Mouse (Mus musculus) embryonic facial prominence, embryonic 12.5 days (tissue): ENCODE measurements around the gene Cd247. TPM values are rescaled to one million over a fixed set of nuclear protein-coding genes. Genes with fewer than 3 reads are reported as not detected.
A peak's percentile ranks its signal among the peaks of the same experiment; 100 is the strongest.

Source experiments
- ATAC-seq: fragments of 200-750 bp; cut with Nextera tagmentation; 2 replicates; pipeline ENCODE4 v1.8.0; 2017; ENCODE audit not compliant: insufficient number of reproducible peaks, insufficient read depth, low FRiP score, low TSS enrichment
- H3K27ac ChIP-seq: fragments of 300-500 bp; sonication (generic); 2 replicates; pipeline ENCODE4 v1.5.1; 2016; ENCODE audit warnings: mild to moderate bottlenecking
- H3K27me3 ChIP-seq: fragments of 300-500 bp; sonication (generic); 2 replicates; pipeline ENCODE4 v1.6.1; 2016; ENCODE audit warnings: mild to moderate bottlenecking, moderate library complexity
- H3K36me3 ChIP-seq: fragments of 300-500 bp; sonication (generic); 2 replicates; pipeline ENCODE4 v1.6.1; 2016; ENCODE audit warnings: mild to moderate bottlenecking
- H3K4me1 ChIP-seq: fragments of 300-500 bp; sonication (generic); 2 replicates; pipeline ENCODE4 v1.6.1; 2016
- H3K4me2 ChIP-seq: fragments of 300-500 bp; sonication (generic); replicated peaks from 2 replicates; pipeline ENCODE4 v1.6.1; 2016; ENCODE audit warnings: mild to moderate bottlenecking, moderate library complexity
- H3K4me3 ChIP-seq: fragments of 300-500 bp; sonication (generic); 2 replicates; pipeline ENCODE4 v1.5.1; 2016; ENCODE audit warnings: mild to moderate bottlenecking
- H3K9ac ChIP-seq: fragments of 300-500 bp; sonication (generic); 2 replicates; pipeline ENCODE4 v1.6.1; 2016; ENCODE audit warnings: mild to moderate bottlenecking, moderate library complexity
- H3K9me3 ChIP-seq: fragments of 300-500 bp; sonication (generic); 2 replicates; pipeline ENCODE4 v1.6.1; 2016; ENCODE audit warnings: mild to moderate bottlenecking, moderate library complexity
- WGBS: fragments of 180-500 bp; shearing (Covaris S2); methylation state at CpG from one replicate; pipeline ENCODE4 v1.1.7; 2016; 5-methylcytosine and 5-hydroxymethylcytosine counted together
- polyA plus RNA-seq: library from polyadenylated mRNA; unstranded; fragments of >200 nt; fragmentation: Nextera tagmentation; extraction: Ambion mirVana; gene quantifications from 2 replicates; pipeline ENCODE4 v1.2.1, GENCODE M21; 2016

The Cd247 gene
- polyA plus RNA-seq, 1 experiment from 2014 or later = 1.0 TPM

GRCm38 (mm10) chr1:165844956-165845355, 56.5 kb downstream of the Cd247 start:
- Histone ChIP-seq H3K9ac (peak overlapping the region; percentile 59), H3K27me3 (peaks cover 36% of the 10 kb centered on the region), H3K4me2 (peak overlapping the region; percentile 97), H3K36me3 (no peaks in the 10 kb centered on the region), H3K4me1 (peaks cover 10% of the 10 kb centered on the region), H3K4me3 (peak overlapping the region; percentile 48), H3K27ac (no peak overlapping the region), H3K9me3 (no peaks in the 10 kb centered on the region)
- ATAC-seq = peak; percentile 3; the same call in 1 of the 2 replicates
- 1% methylated on average over 24 of the region's 26 CpGs for WGBS

- Histone ChIP-seq H3K4me1 (peaks cover 10% of the 10 kb centered on the region), H3K4me3 (peak overlapping the region; percentile 48), H3K27ac (no peak overlapping the region), H3K27me3 (peaks cover 33% of the 10 kb centered on the region), H3K4me2 (peak overlapping the region; percentile 97), H3K36me3 (no peaks in the 10 kb centered on the region), H3K9me3 (no peaks in the 10 kb centered on the region), H3K9ac (peak overlapping the region; percentile 59)
- no peak for ATAC-seq
- 8% methylated on average over 14 of the region's 14 CpGs for WGBS
Observed at GRCm38 (mm10) chr1:165845366-165845765, 56.9 kb downstream of the Cd247 start.

- H3K9me3 ChIP-seq = no peaks in the 10 kb centered on the region
- no peak overlapping the region for H3K9ac ChIP-seq
- H3K27me3 ChIP-seq = peaks cover 31% of the 10 kb centered on the region
- WGBS = 79% methylated on average over 8 of the region's 8 CpGs
- no peak overlapping the region for H3K4me3 ChIP-seq
- no peak for ATAC-seq
- no peak overlapping the region for H3K27ac ChIP-seq
- no peaks in the 10 kb centered on the region for H3K36me3 ChIP-seq
- peaks cover 24% of the 10 kb centered on the region for H3K4me1 ChIP-seq
- H3K4me2 ChIP-seq = no peak overlapping the region
Observed at GRCm38 (mm10) chr1:165848417-165848816, 59.9 kb downstream of the Cd247 start.

- ATAC-seq = no peak
- Histone ChIP-seq H3K27ac (no peak overlapping the region), H3K4me1 (peaks cover 24% of the 10 kb centered on the region), H3K36me3 (no peaks in the 10 kb centered on the region), H3K9me3 (no peaks in the 10 kb centered on the region), H3K27me3 (peaks cover 26% of the 10 kb centered on the region), H3K4me3 (no peak overlapping the region), H3K4me2 (no peak overlapping the region), H3K9ac (no peak overlapping the region)
- 62% methylated on average over 4 of the region's 4 CpGs for WGBS
Observed at GRCm38 (mm10) chr1:165848881-165849280, 60.4 kb downstream of the Cd247 start.

DNA sequence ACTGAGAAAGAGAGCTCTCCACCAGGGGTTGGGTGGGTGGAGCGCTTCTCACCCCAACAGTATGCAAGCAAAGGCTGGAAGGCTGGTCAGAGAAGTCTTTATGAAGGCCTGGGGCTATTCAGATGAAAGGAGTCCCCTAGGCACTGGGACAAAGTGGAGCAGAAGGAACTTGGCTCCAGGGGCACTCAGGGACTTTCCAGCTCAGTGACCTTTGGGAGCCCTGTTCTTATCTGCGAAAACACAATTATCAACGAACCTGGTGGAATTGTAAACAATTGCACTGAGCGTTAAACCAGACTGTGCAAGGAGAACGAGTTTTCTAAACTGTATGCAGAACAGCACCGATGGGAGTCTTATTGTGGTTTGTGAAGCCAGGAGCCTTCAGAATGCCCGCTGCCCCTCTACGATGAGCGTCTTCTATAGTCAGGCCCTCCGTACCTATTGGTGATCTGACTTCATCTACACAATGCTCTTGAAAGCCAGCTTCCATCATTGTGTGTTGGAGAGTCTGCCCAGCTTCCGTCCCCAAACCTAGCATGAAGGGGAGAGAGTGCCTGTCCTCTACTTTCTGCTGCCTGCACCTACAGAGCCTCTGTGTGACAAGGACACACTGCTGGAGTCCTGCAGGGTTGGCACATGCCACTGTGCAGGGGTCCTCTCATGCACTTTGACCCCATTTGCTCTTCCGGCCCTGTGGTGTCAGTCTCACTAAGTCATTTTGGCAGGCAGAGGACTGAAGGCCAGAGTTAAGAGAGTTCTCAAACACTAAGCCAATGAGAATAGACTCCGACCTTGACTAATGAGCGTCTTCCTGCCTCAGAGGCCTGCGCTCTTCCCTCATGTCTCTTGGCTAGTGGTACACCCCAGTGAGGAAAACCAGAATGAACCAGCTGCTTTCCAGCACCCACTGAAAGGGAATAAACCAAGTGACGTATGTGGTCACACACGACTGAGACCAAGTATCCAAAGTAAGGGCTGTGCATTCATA, 61.3 kb downstream of the Cd247 start:
- no peak overlapping the region for H3K4me3 ChIP-seq
- no peak overlapping the region for H3K9ac ChIP-seq
- no peak overlapping the region for H3K27ac ChIP-seq
- no peak for ATAC-seq
- H3K36me3 ChIP-seq = no peaks in the 10 kb centered on the region
- no peaks in the 10 kb centered on the region for H3K9me3 ChIP-seq
- peaks cover 19% of the 10 kb centered on the region for H3K4me1 ChIP-seq
- no peak overlapping the region for H3K4me2 ChIP-seq
- H3K27me3 ChIP-seq = peaks cover 21% of the 10 kb centered on the region
- WGBS = 76% methylated on average over 17 of the region's 17 CpGs

- 64% methylated on average over 5 of the region's 5 CpGs for WGBS
- Histone ChIP-seq H3K4me1 (peaks cover 14% of the 10 kb centered on the region), H3K27me3 (peaks cover 4% of the 10 kb centered on the region; the same call in 1 of the 2 replicates), H3K4me3 (no peak overlapping the region), H3K9ac (no peak overlapping the region), H3K36me3 (no peaks in the 10 kb centered on the region), H3K9me3 (no peaks in the 10 kb centered on the region), H3K4me2 (no peak overlapping the region), H3K27ac (no peak overlapping the region)
- no peak for ATAC-seq
Observed at GRCm38 (mm10) chr1:165852131-165852530, 63.6 kb downstream of the Cd247 start.

GRCm38 (mm10) chr1:165853131-165853721, 64.7 kb downstream of the Cd247 start:
- no peak overlapping the region for H3K9ac ChIP-seq
- peaks cover 14% of the 10 kb centered on the region for H3K4me1 ChIP-seq
- ATAC-seq = no peak
- no peaks in the 10 kb centered on the region for H3K9me3 ChIP-seq
- 42% methylated on average over 4 of the region's 4 CpGs for WGBS
- peaks cover 4% of the 10 kb centered on the region; the same call in 1 of the 2 replicates for H3K27me3 ChIP-seq
- H3K27ac ChIP-seq = no peak overlapping the region
- no peak overlapping the region for H3K4me2 ChIP-seq
- H3K4me3 ChIP-seq = no peak overlapping the region
- no peaks in the 10 kb centered on the region for H3K36me3 ChIP-seq

GRCm38 (mm10) chr1:165853729-165854420, 65.4 kb downstream of the Cd247 start:
- Histone ChIP-seq H3K27me3 (peaks cover 4% of the 10 kb centered on the region; the same call in 1 of the 2 replicates), H3K4me3 (no peak overlapping the region), H3K4me1 (peaks cover 14% of the 10 kb centered on the region), H3K9ac (no peak overlapping the region), H3K4me2 (no peak overlapping the region), H3K36me3 (no peaks in the 10 kb centered on the region), H3K9me3 (no peaks in the 10 kb centered on the region), H3K27ac (no peak overlapping the region)
- no peak for ATAC-seq
- 60% methylated on average over 10 of the region's 10 CpGs for WGBS

DNA sequence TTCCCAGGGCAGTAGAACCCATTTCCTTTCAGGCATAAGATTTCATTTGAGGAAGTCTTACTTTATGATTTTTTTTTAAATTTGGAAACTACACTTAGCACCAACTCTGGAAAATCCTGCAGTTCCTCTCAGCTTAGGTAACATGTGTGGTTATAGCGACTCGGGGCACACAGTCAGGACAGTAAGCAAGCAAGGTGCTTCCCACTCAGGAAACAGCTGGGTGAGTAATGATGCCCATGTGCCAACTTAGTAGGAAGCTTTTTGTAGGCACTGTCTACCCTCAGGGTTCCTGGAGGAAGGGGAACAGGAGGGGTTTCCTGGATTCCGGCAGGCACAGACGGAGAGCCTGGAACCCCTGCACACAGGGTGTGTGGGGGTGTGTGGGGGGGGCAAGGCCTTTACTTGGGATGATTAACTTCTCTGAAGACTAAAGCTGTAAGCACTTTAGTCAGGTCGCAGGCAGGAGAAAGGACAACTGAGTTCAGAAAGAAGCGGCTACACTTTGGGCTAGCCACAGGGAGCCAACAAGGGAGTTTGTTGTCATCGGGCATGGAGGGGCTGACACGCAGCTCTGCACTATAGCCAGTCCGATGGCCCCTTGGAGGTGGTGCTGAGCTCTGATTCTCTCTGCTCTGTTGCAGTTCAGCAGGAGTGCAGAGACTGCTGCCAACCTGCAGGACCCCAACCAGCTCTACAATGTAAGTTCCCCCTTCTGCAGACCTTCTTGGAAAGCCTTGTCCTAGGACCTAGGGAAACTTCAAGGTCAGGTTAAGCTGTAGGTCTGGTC, 67.5 kb downstream of the Cd247 start:
- Histone ChIP-seq H3K27me3 (no peaks in the 10 kb centered on the region; the same call in 1 of the 2 replicates), H3K4me3 (no peak overlapping the region), H3K36me3 (no peaks in the 10 kb centered on the region), H3K9ac (no peak overlapping the region), H3K4me1 (peaks cover 14% of the 10 kb centered on the region), H3K9me3 (no peaks in the 10 kb centered on the region), H3K4me2 (no peak overlapping the region), H3K27ac (no peak overlapping the region)
- no peak for ATAC-seq
- 57% methylated on average over 9 of the region's 9 CpGs for WGBS

DNA sequence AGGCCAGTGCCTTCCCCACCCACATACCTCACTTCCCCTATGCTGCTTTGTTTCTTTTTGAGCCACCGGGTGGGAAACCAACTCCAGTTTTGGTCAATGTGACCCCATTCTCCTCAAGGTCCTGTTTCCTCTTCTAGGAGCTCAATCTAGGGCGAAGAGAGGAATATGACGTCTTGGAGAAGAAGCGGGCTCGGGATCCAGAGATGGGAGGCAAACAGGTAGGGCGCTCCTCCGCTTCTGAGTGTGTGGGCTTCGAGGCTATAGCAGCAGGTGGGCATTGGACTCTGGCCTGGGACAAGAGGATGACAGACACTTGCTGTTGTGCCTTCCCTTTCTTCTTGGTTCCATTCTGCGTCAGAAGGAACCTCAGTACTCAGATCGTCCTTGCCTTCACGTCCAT, 68.8 kb downstream of the Cd247 start:
- no peak overlapping the region for H3K4me3 ChIP-seq
- no peak for ATAC-seq
- H3K9ac ChIP-seq = no peak overlapping the region
- no peak overlapping the region for H3K27ac ChIP-seq
- WGBS = 90% methylated on average over 11 of the region's 11 CpGs
- no peak overlapping the region for H3K4me2 ChIP-seq
- H3K9me3 ChIP-seq = no peaks in the 10 kb centered on the region
- H3K27me3 ChIP-seq = no peaks in the 10 kb centered on the region; the same call in 1 of the 2 replicates
- H3K36me3 ChIP-seq = no peaks in the 10 kb centered on the region
- H3K4me1 ChIP-seq = peaks cover 9% of the 10 kb centered on the region

DNA sequence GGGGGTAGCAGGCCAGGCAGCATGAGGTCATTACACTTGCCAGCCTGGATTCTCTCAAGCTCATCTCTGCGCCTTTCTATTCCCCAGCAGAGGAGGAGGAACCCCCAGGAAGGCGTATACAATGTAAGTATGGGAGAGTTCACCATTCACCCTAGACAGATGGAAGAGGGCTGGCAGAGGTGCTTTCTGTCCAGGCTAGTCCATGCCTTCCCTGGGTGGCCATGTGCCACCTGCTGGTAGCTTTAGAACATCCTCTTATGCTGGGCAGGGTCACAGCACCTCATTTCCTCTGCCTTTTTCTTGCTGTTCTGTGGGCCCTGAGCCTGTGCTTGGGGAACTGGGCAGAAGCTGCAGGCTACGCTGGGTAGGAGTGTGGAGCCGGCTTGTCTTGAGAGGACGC, 69.9 kb downstream of the Cd247 start:
- no peak overlapping the region for H3K4me3 ChIP-seq
- H3K9me3 ChIP-seq = no peaks in the 10 kb centered on the region
- 73% methylated on average over 5 of the region's 5 CpGs for WGBS
- H3K27ac ChIP-seq = no peak overlapping the region
- no peaks in the 10 kb centered on the region for H3K36me3 ChIP-seq
- H3K27me3 ChIP-seq = no peaks in the 10 kb centered on the region; the same call in 1 of the 2 replicates
- ATAC-seq = no peak
- no peak overlapping the region for H3K4me2 ChIP-seq
- no peak overlapping the region for H3K9ac ChIP-seq
- no peaks in the 10 kb centered on the region for H3K4me1 ChIP-seq
